Mouse (Mus musculus) heart, embryonic 10.5 days (tissue): Measurements from ENCODE around the gene Irs1. TPM values are rescaled to one million over a fixed set of nuclear protein-coding genes. Genes with fewer than 3 reads are reported as not detected.

Experiments used
- DNase-seq: peaks from one replicate; pipeline ENCODE4 v3.0.0-alpha.2; 2017; ENCODE audit warnings: low spot score
- H3K27ac ChIP-seq: fragments of 300-500 bp; sonication (generic); 2 replicates; pipeline ENCODE4 v1.5.1; 2016; ENCODE audit warnings: mild to moderate bottlenecking
- H3K27me3 ChIP-seq: fragments of 300-500 bp; sonication (generic); 2 replicates; pipeline ENCODE4 v1.6.1; 2016; ENCODE audit warnings: mild to moderate bottlenecking; ENCODE audit not compliant: poor library complexity, insufficient read depth, severe bottlenecking
- H3K36me3 ChIP-seq: fragments of 300-500 bp; sonication (generic); 2 replicates; pipeline ENCODE4 v1.6.1; 2016; ENCODE audit warnings: mild to moderate bottlenecking, moderate library complexity
- H3K4me1 ChIP-seq: fragments of 300-500 bp; sonication (generic); 2 replicates; pipeline ENCODE4 v1.6.1; 2016; ENCODE audit warnings: mild to moderate bottlenecking
- H3K4me3 ChIP-seq: fragments of 300-500 bp; sonication (generic); 2 replicates; pipeline ENCODE4 v1.5.1; 2016; ENCODE audit warnings: mild to moderate bottlenecking, moderate library complexity
- H3K9me3 ChIP-seq: fragments of 300-500 bp; sonication (generic); 2 replicates; pipeline ENCODE4 v1.6.1; 2016; ENCODE audit warnings: mild to moderate bottlenecking, moderate library complexity
- WGBS: fragments of 180-500 bp; shearing (Covaris S2); methylation state at CpG from one replicate; pipeline ENCODE4 v1.1.7; 2016; 5-methylcytosine and 5-hydroxymethylcytosine counted together
- polyA plus RNA-seq: library from polyadenylated mRNA; unstranded; fragments of >200 nt; fragmentation: Nextera tagmentation; extraction: Ambion mirVana; gene quantifications from 2 replicates; pipeline ENCODE4 v1.2.1, GENCODE M21; 2016

The Irs1 gene
- polyA plus RNA-seq, 1 experiment from 2014 or later, result 10.0 TPM

GRCm38 (mm10) chr1:82304483-82304882 is 13.3 kb upstream of the Irs1 start:
- H3K27ac ChIP-seq, result no peak overlapping the region
- H3K9me3 ChIP-seq, result no peaks in the 10 kb centered on the region
- 67% methylated on average over 3 of the region's 3 CpGs for WGBS
- no peaks in the 10 kb centered on the region for H3K27me3 ChIP-seq
- DNase-seq, result no peak
- no peaks in the 10 kb centered on the region for H3K4me1 ChIP-seq
- no peak overlapping the region for H3K4me3 ChIP-seq
- no peaks in the 10 kb centered on the region for H3K36me3 ChIP-seq

- H3K4me3 ChIP-seq, result no peak overlapping the region
- H3K36me3 ChIP-seq, result no peaks in the 10 kb centered on the region
- no peaks in the 10 kb centered on the region for H3K27me3 ChIP-seq
- H3K27ac ChIP-seq, result no peak overlapping the region
- no peak for DNase-seq
- H3K9me3 ChIP-seq, result no peaks in the 10 kb centered on the region
- 15% methylated on average over 1 of the region's 1 CpGs for WGBS
- H3K4me1 ChIP-seq, result no peaks in the 10 kb centered on the region
Observed at GRCm38 (mm10) chr1:82298586-82298985, 7.4 kb upstream of the Irs1 start.

GRCm38 (mm10) chr1:82294102-82294501 is 2.9 kb upstream of the Irs1 start:
- Histone ChIP-seq H3K27me3 (0 out of 2 replicates have a peak, but pooled peaks cover 4% of the 10 kb centered on the region), H3K27ac (no peak overlapping the region), H3K9me3 (no peaks in the 10 kb centered on the region), H3K36me3 (peaks cover 6% of the 10 kb centered on the region), H3K4me3 (no peak overlapping the region), H3K4me1 (peaks cover 25% of the 10 kb centered on the region)
- WGBS, result 11% methylated on average over 6 of the region's 6 CpGs
- DNase-seq, result no peak

GRCm38 (mm10) chr1:82292771-82293170 is 1.6 kb upstream of the Irs1 start:
- 0 out of 2 replicates have a peak, but pooled peaks cover 5% of the 10 kb centered on the region for H3K27me3 ChIP-seq
- H3K27ac ChIP-seq, result peak overlapping the region; percentile 97; the same call in 1 of the 2 replicates
- no peaks in the 10 kb centered on the region for H3K9me3 ChIP-seq
- peaks cover 39% of the 10 kb centered on the region for H3K4me1 ChIP-seq
- H3K4me3 ChIP-seq, result peak overlapping the region; percentile 87
- H3K36me3 ChIP-seq, result peaks cover 19% of the 10 kb centered on the region
- WGBS, result 1% methylated on average over 13 of the region's 13 CpGs
- peak; percentile 91 for DNase-seq

GRCm38 (mm10) chr1:82291930-82292712 is 905 bp upstream of the Irs1 start:
- DNase-seq, result no peak
- peaks cover 26% of the 10 kb centered on the region for H3K36me3 ChIP-seq
- WGBS, result 2% methylated on average over 23 of the region's 23 CpGs

GRCm38 (mm10) chr1:82290723-82291150 is 479 bp downstream of the Irs1 start:
- WGBS, result under 1% methylated on average over 31 of the region's 31 CpGs
- Histone ChIP-seq H3K4me3 (peak overlapping the region; percentile 87), H3K4me1 (peaks cover 51% of the 10 kb centered on the region), H3K9me3 (no peaks in the 10 kb centered on the region), H3K36me3 (peaks cover 31% of the 10 kb centered on the region), H3K27ac (peak overlapping the region; percentile 97), H3K27me3 (peaks cover 15% of the 10 kb centered on the region; the same call in 1 of the 2 replicates)
- DNase-seq, result peak; percentile 91

More at GRCm38 (mm10) chr1:82291930-82292712, 905 bp upstream of the Irs1 start:
- H3K4me1 ChIP-seq, result peaks cover 45% of the 10 kb centered on the region
- peak overlapping the region; percentile 97 for H3K27ac ChIP-seq
- peak overlapping the region; percentile 87 for H3K4me3 ChIP-seq
- H3K27me3 ChIP-seq, result peaks cover 11% of the 10 kb centered on the region; the same call in 1 of the 2 replicates
- no peaks in the 10 kb centered on the region for H3K9me3 ChIP-seq

- under 1% methylated on average over 45 of the region's 45 CpGs for WGBS
- Histone ChIP-seq H3K9me3 (no peaks in the 10 kb centered on the region), H3K27ac (peak overlapping the region; percentile 97), H3K4me1 (peaks cover 51% of the 10 kb centered on the region), H3K27me3 (peaks cover 15% of the 10 kb centered on the region; the same call in 1 of the 2 replicates), H3K4me3 (peak overlapping the region; percentile 87), H3K36me3 (peaks cover 31% of the 10 kb centered on the region)
- peak; percentile 82 for DNase-seq
Observed at GRCm38 (mm10) chr1:82289990-82290681, 1.1 kb downstream of the Irs1 start.

- Histone ChIP-seq H3K4me1 (peaks cover 51% of the 10 kb centered on the region), H3K4me3 (peak overlapping the region; percentile 87), H3K27me3 (peaks cover 15% of the 10 kb centered on the region; the same call in 1 of the 2 replicates), H3K9me3 (no peaks in the 10 kb centered on the region), H3K36me3 (peaks cover 31% of the 10 kb centered on the region), H3K27ac (peak overlapping the region; percentile 97)
- WGBS, result 63% methylated on average over 35 of the region's 35 CpGs
- no peak for DNase-seq
Observed at GRCm38 (mm10) chr1:82289116-82289989, 1.9 kb downstream of the Irs1 start.

- H3K4me1 ChIP-seq, result peaks cover 51% of the 10 kb centered on the region
- peaks cover 15% of the 10 kb centered on the region; the same call in 1 of the 2 replicates for H3K27me3 ChIP-seq
- H3K36me3 ChIP-seq, result peaks cover 31% of the 10 kb centered on the region
- peak overlapping the region; percentile 87 for H3K4me3 ChIP-seq
- H3K9me3 ChIP-seq, result no peaks in the 10 kb centered on the region
- no peak for DNase-seq
- H3K27ac ChIP-seq, result peak overlapping the region; percentile 95; the same call in 1 of the 2 replicates
- WGBS, result 91% methylated on average over 18 of the region's 18 CpGs
Observed at GRCm38 (mm10) chr1:82288421-82288990, 2.7 kb downstream of the Irs1 start.

GRCm38 (mm10) chr1:82287776-82288325 is 3.4 kb downstream of the Irs1 start:
- peaks cover 15% of the 10 kb centered on the region; the same call in 1 of the 2 replicates for H3K27me3 ChIP-seq
- peak overlapping the region; percentile 95 for H3K27ac ChIP-seq
- no peaks in the 10 kb centered on the region for H3K9me3 ChIP-seq
- H3K36me3 ChIP-seq, result peaks cover 31% of the 10 kb centered on the region
- DNase-seq, result no peak
- H3K4me1 ChIP-seq, result peaks cover 52% of the 10 kb centered on the region
- WGBS, result 79% methylated on average over 16 of the region's 16 CpGs
- H3K4me3 ChIP-seq, result peak overlapping the region; percentile 87

- Histone ChIP-seq H3K4me3 (peak overlapping the region; percentile 87), H3K9me3 (no peaks in the 10 kb centered on the region), H3K27me3 (peaks cover 15% of the 10 kb centered on the region; the same call in 1 of the 2 replicates), H3K27ac (peak overlapping the region; percentile 95), H3K36me3 (peaks cover 31% of the 10 kb centered on the region), H3K4me1 (peaks cover 55% of the 10 kb centered on the region)
- WGBS, result 58% methylated on average over 22 of the region's 22 CpGs
- no peak for DNase-seq
Observed at GRCm38 (mm10) chr1:82287052-82287775, 4.0 kb downstream of the Irs1 start.
